Mouse (Mus musculus) adrenal gland, postnatal 25 days (tissue): ENCODE data around the gene Irx4. TPM values are rescaled to one million over a fixed set of nuclear protein-coding genes. Genes with fewer than 3 reads are reported as not detected.

Source experiments
- DNase-seq: peaks from one replicate; pipeline ENCODE4 v3.0.0; 2021; ENCODE audit warnings: mixed read lengths
- long read RNA-seq: library from polyadenylated mRNA; stranded (forward); transcript quantifications from one replicate; pipeline ENCODE4 v2.0.0, GENCODE M21; 2021
- total RNA-seq: library from RNA; stranded (reverse); gene quantifications from 2 replicates; pipeline ENCODE4 v1.2.3, GENCODE M21; 2021

Gene Irx4
- not detected in 2 replicates for total RNA-seq
- long read RNA-seq: 0 reads

- no peak for DNase-seq
Measured at GRCm38 (mm10) chr13:73260354-73261035, at the start of gene Irx4. Gene Irx4 (plus strand): TSS chr13:73260479.

- DNase-seq: no peak
Measured at GRCm38 (mm10) chr13:73214301-73214700, 46.0 kb upstream of the Irx4 start.

GRCm38 (mm10) chr13:73236461-73236860 is 23.8 kb upstream of the Irx4 start:
- DNase-seq: no peak

GRCm38 (mm10) chr13:73239191-73239746 is 21.0 kb upstream of the Irx4 start:
- DNase-seq: no peak

- DNase-seq: no peak
Measured at GRCm38 (mm10) chr13:73242556-73242955, 17.7 kb upstream of the Irx4 start.

- DNase-seq: no peak
Measured at GRCm38 (mm10) chr13:73246961-73247360, 13.3 kb upstream of the Irx4 start.

- no peak for DNase-seq
Measured at GRCm38 (mm10) chr13:73251222-73251621, 9.1 kb upstream of the Irx4 start.

- DNase-seq: no peak
Measured at GRCm38 (mm10) chr13:73252022-73252421, 8.3 kb upstream of the Irx4 start.

GRCm38 (mm10) chr13:73258415-73258814 is 1.9 kb upstream of the Irx4 start:
- DNase-seq: no peak

GRCm38 (mm10) chr13:73259577-73260353 is 514 bp upstream of the Irx4 start:
- DNase-seq: no peak

- DNase-seq: no peak
Measured at GRCm38 (mm10) chr13:73261036-73261730, 904 bp downstream of the Irx4 start.

GRCm38 (mm10) chr13:73261881-73262280 is 1.6 kb downstream of the Irx4 start:
- DNase-seq: no peak

- DNase-seq: no peak
Measured at GRCm38 (mm10) chr13:73262336-73263127, 2.3 kb downstream of the Irx4 start.

GRCm38 (mm10) chr13:73263128-73263971 is 3.1 kb downstream of the Irx4 start:
- DNase-seq: no peak

- no peak for DNase-seq
Measured at GRCm38 (mm10) chr13:73264166-73264735, 4.0 kb downstream of the Irx4 start.

- DNase-seq: no peak
Measured at GRCm38 (mm10) chr13:73264831-73265230, 4.6 kb downstream of the Irx4 start.

GRCm38 (mm10) chr13:73265442-73265841 is 5.2 kb downstream of the Irx4 start:
- no peak for DNase-seq

- DNase-seq: no peak
Measured at GRCm38 (mm10) chr13:73267551-73267950, 7.3 kb downstream of the Irx4 start.

GRCm38 (mm10) chr13:73268702-73269101 is 8.4 kb downstream of the Irx4 start:
- no peak for DNase-seq

GRCm38 (mm10) chr13:73269251-73269650 is 9.0 kb downstream of the Irx4 start:
- no peak for DNase-seq

- DNase-seq: no peak
Measured at GRCm38 (mm10) chr13:73269891-73270290, 9.6 kb downstream of the Irx4 start.
